Mouse (Mus musculus) ZHBTc4 (cell line): ENCODE measurements around the gene Rnf149.
"Not testable (repeated sequence)": the region's sequence is repeated elsewhere in the genome, so short reads cannot be mapped to it uniquely, and the experiment has no call there.

ENCODE experiments used
- DNase-seq: peaks from one replicate; pipeline ENCODE4 v3.0.0-alpha.2; 2011; ENCODE audit warnings: low read depth, low spot score

Rnf149 gene

GRCm38 (mm10) chr1:39577253-39577705, at the start of gene Rnf149:
Gene Rnf149, minus strand, starts transcription at chr1:39577405.
- DNase-seq = peak; percentile 94

- no peak for DNase-seq
Observed at GRCm38 (mm10) chr1:39625491-39625890, 48.3 kb upstream of the Rnf149 start.

- no peak for DNase-seq
Observed at GRCm38 (mm10) chr1:39623729-39624128, 46.5 kb upstream of the Rnf149 start.

- no peak for DNase-seq
Observed at GRCm38 (mm10) chr1:39623106-39623505, 45.9 kb upstream of the Rnf149 start.

GRCm38 (mm10) chr1:39618524-39618923, 41.3 kb upstream of the Rnf149 start:
- no peak for DNase-seq

GRCm38 (mm10) chr1:39615526-39615925, 38.3 kb upstream of the Rnf149 start:
- no peak for DNase-seq

GRCm38 (mm10) chr1:39614462-39615279, 37.5 kb upstream of the Rnf149 start:
- DNase-seq = peak; percentile 86

GRCm38 (mm10) chr1:39613061-39613460, 35.9 kb upstream of the Rnf149 start:
- no peak for DNase-seq

GRCm38 (mm10) chr1:39612491-39612890, 35.3 kb upstream of the Rnf149 start:
- no peak for DNase-seq

GRCm38 (mm10) chr1:39608534-39608933, 31.3 kb upstream of the Rnf149 start:
- no peak for DNase-seq

- no peak for DNase-seq
Observed at GRCm38 (mm10) chr1:39602477-39602876, 25.3 kb upstream of the Rnf149 start.

GRCm38 (mm10) chr1:39598726-39599125, 21.5 kb upstream of the Rnf149 start:
- no peak for DNase-seq

GRCm38 (mm10) chr1:39597135-39597534, 19.9 kb upstream of the Rnf149 start:
- not testable (repeated sequence) for DNase-seq

GRCm38 (mm10) chr1:39593836-39594235, 16.6 kb upstream of the Rnf149 start:
- DNase-seq = no peak

- no peak for DNase-seq
Observed at GRCm38 (mm10) chr1:39592090-39592489, 14.9 kb upstream of the Rnf149 start.

GRCm38 (mm10) chr1:39591557-39591956, 14.4 kb upstream of the Rnf149 start:
- DNase-seq = not testable (repeated sequence)

- no peak for DNase-seq
Observed at GRCm38 (mm10) chr1:39590193-39590592, 13.0 kb upstream of the Rnf149 start.

- no peak for DNase-seq
Observed at GRCm38 (mm10) chr1:39585416-39585815, 8.2 kb upstream of the Rnf149 start.

GRCm38 (mm10) chr1:39583173-39583572, 6.0 kb upstream of the Rnf149 start:
- no peak for DNase-seq

- no peak for DNase-seq
Observed at GRCm38 (mm10) chr1:39581215-39581614, 4.0 kb upstream of the Rnf149 start.

- no peak for DNase-seq
Observed at GRCm38 (mm10) chr1:39579139-39579538, 1.9 kb upstream of the Rnf149 start.

GRCm38 (mm10) chr1:39578446-39578845, 1.2 kb upstream of the Rnf149 start:
- DNase-seq = no peak
